Mouse (Mus musculus) activated CD4-positive, CD25-positive, alpha-beta regulatory T cell (primary cell): Measurements from ENCODE around the gene Otof. TPM values are rescaled to one million over a fixed set of nuclear protein-coding genes. Genes with fewer than 3 reads are reported as not detected.

Experiments
- polyA plus RNA-seq, 2 experiments: library from polyadenylated mRNA; unstranded; fragments of 100-300 nt; shearing (Covaris generic); gene quantifications; one replicate each; pipeline ENCODE4 v1.2.1; 2017

The Otof gene
- not detected for polyA plus RNA-seq

GRCm38 (mm10) chr5:30461821-30462220 is at the start of gene Otof:
Otof (minus strand) TSS chr5:30461932.

DNA sequence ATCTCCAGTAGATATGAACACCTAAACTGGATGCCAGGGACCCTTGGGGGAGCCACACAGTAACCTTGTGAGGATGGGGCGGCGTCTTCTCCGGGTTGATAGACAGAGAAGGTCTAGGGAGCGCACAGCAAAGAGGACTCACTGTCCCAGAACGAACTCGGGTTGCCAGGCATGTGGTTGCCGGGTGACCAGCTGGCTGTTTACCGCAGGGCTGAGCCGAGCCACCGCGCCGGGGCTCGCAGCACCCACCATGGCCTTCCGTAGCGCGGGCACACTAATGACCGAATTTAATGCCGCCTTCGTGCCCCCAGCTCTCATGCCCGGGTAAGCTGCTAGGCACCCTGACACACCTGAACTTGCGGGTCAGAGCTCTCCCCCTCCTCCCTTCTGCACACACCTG is 4.1 kb upstream of the Otof start, which contains the start of gene 1700001C02Rik:
Gene 1700001C02Rik, plus strand, starts transcription at position 187 of the 400 bp plus-strand sequence.

Other genes with a start within 250 kb of the Otof start
- gene Selenoi, start 229.4 kb downstream of the Otof start, polyA plus RNA-seq: 10 to 100 TPM; 18.7 to 20.9 TPM
- gene Drc1, start 180.5 kb downstream of the Otof start, polyA plus RNA-seq: 10 to 100 TPM; 13.6 to 17.3 TPM
- not detected for gene 1700001C02Rik, start 4.1 kb upstream of the Otof start, polyA plus RNA-seq
- gene Cib4, start 83.9 kb upstream of the Otof start, polyA plus RNA-seq: not detected
- under 1 TPM; 0.06 to 0.21 TPM for gene Kcnk3, start 126.2 kb upstream of the Otof start, polyA plus RNA-seq
- gene Slc35f6, start 186.0 kb upstream of the Otof start, polyA plus RNA-seq: 10 to 100 TPM; 21.2 to 29.5 TPM
- 100 to 1,000 TPM; 100 to 146 TPM for gene Cenpa, start 204.8 kb upstream of the Otof start, polyA plus RNA-seq
- under 1 TPM in 1 of 2 experiments, not detected in 1; 0.34 TPM for gene Dpysl5, start 249.6 kb upstream of the Otof start, polyA plus RNA-seq